Mouse (Mus musculus) spleen, postnatal 14 days (tissue): Measurements from ENCODE around the gene U2af1l4.

Experiments
- DNase-seq, 2 experiments: peaks; one replicate each; pipeline ENCODE4 v3.0.0; 2021 to 2022; ENCODE audit warnings: low spot score in 2 of 2

The U2af1l4 gene

DNA sequence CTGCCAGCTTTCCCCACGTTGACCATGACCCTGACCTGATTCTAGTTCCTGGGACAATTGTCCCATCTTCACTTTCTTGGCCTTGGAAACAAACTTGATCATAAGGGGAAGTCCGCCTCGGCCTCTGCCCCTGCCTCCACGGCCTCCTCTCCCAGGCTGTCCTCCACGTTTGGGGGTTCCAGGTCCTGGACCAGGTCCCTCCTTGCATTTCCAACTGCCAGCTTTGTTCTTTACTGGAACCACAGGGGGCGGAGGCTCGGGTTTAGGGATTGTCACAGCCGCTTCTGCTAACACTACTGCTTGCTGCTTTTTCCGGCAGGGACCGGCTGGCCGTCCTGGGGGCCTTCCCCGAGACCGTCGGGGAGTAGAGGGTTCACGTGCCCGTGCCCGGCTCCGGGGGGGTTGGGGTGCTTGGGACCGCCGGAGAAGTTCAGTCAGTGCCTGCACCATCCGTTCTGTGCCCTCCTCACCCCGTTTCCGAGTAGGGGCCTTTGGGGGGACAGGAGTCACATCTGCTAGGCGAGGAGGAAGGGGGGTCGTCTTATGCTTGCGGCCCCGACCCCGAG lies 23.4 kb downstream of the U2af1l4 start:
- DNase-seq: no peak

DNA sequence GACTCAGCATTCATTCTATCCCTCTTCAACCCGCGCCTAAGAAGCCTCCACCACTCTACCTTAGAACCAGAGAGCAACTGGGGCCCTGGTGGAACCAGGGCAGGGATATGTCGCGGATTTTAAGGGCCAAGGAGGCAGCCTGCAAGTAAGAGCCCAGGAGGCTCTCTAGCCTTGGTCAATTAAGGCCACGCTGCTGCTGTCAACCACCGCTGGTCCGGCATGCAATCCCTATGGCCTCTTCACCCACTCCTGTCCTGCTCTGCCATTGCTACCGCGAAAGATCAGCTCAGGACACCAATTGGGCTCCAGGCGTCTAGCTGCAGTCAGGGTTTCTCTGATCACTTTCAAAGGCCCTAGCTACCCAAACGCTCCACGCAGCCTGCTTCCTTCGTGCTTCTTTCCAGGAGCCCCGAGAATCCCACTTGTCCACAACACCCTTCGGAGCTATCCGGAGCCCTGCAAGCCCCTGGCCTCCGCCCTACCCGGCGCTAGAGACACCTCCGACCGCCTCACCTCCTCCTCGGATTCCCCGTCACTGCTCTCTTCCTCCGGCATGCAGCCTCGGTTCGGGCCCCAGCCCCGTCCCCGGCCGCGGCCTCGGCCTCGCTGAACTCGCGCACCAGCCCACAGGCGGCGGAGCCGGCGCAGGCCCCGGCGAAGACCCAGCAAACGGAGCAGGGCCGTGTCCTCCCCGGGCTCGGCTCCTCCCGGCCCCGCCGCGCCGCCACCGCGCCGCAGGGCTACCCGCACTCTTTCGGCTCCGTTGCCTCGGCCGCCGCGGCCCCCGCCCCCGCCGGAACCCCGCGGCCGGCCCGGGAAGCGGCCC lies 25.0 kb downstream of the U2af1l4 start:
- DNase-seq: peak; percentile 29 to 47

DNA sequence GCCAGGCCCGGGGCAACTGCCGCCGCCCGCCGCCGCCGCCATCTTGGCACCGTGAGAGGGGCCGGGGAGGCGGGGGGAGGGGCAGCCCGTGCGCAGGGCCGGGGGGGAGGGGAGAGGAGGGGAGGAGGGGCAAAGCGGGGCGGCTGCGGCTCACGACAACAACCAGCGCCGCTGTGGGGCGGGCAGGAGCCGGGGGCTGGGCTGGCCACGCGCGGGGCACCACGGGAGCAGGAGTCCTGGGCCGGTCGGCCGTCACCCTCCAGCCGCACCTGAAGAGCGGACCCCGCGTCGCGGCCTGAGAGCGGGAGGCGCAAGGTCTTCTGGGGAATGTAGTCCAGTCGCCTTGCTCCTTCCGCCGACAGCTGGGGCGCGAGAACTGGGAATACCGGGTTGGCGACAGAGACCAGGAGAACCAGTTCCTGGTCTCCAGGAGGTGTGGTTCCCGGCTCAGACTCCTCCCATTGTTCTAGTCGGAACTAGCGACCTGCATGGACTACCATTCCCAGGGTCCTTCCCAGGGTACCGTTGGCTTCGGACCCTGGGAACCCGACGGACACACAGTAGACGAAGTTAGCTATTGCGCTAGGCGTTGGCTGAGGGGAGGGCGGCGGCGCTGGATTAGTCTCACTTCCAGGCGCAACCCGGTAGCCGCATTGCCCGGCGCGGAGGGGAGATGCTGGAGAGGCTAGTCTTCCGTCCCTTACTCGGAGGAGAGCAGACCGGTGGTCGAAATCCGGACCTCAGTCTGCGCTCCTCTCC lies 25.8 kb downstream of the U2af1l4 start, which contains the start of gene Kmt2b:
Gene Kmt2b (minus strand): TSS at position 51 of the 759 bp plus-strand sequence.
- DNase-seq: peak; percentile 90 to 92

DNA sequence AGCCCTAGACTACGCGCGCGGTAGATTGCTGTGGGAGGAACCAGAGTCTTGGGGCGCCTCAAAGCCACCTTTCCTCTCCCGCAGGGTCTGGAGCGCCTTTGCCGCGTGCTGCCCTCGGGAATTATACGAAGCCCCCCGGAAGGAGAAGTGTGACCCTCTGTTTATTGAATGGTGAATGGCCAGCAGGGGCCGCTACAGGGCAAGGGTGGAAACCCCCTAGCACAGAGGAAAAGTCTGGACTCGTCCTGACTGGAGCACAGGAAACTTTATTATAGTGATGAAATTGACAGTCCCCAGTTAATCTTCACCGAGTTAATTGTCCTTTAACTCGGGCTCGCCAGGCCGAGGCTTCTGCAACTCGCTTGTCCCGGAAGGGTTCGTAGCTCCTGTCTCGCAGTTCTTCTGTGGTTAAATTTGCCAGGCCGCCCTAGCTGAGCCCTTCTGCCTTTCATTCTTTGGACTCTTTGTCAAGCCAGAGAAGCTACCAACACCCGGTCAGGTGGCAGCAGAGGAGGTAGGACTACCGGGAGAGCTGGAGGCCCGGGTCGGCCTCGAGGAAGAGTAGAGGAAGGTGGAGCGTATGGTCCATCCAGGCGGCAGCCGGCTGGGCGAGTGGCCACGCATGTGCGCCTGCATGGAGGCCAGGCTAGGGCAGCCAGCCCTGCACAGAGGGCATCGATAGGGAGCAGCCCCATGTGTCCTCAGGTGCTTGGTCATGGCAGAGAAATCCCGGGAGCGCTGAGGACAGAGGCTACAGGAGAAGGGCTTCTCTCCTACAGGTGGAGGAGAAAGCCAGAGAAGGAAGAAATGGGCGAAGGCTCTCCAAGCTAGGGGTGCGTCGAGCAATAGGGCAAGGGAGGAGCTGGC lies 26.6 kb downstream of the U2af1l4 start:
- peak; percentile 69 to 79 for DNase-seq

DNA sequence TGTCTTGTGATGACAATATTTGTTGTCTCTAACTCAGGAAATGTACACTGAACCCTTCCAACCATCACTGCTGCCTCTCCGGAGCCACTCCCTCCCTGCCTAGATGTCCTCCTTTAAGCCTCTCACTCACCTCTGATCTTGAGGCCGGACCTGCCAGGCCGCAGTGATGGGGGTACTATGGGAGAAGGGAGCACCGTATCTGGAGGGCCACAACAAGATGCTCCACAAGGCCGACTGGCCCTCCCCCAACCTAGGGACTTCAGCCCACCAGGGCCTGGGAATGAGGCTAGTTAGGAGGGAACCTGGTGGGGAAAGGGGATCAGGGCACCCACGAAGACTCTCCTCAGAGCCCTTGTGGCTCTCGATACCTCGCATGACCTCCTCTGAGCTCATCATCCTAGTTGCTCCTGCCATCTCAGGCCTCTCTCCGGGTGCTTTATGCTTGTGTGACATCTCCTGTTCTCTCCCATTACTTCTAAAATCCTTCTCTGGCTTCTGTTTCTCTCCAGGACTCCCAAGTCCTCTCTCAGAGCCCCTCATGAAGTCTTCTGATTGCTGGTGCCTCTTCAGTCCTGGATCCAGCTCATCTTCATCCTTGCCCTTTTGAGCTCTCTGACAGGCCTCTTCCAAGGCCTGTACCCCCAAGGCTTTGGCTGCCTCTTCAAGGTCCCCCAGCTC lies 28.0 kb downstream of the U2af1l4 start:
- DNase-seq: no peak

DNA sequence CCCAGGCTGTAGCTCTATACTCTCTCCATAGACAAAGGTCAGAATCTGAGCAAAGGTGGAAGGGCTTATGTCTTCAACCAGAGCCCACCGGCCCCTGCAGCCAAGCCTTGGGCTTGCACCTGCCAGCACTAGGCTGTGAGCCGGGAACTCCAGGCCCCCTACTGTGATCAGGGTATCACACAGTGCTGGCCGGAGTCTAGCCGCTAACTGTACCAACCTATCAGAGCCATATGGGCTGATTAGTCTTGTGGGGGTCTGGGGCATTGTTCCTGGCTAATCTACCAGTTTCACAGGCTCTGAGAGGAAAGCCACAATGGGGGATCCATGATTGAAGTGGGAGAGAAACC lies 28.5 kb downstream of the U2af1l4 start:
- no peak for DNase-seq

DNA sequence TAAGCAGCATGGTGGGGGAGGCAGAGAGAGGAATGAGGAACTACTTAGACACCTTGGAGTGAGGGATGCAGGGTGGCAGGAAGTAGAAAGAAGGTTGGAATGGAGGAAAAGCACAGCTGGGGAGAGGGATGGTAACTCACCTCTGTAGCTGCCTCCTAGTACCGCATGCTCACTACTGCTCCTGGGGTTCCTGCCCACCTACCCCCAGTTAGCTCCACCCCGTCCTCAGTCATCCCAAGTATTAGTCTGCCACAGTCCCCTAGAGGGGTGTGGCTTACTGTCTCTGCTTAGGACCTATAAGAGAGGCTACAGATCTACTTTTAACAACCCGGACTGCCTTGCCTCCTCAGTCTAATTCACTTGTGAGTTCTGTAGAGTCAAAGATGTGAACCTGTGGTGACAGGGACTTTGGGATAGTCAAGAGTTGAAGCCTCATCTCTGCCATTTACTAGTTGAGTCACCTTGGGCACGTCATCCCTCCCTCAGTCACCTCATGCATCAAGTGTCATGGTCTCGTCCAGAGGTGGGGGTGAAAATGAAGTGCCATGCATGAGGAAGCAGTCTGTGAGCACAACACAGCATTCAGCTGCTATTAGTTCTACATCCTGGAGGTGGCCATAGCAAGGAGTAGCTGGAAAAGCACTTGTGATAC lies 29.8 kb downstream of the U2af1l4 start:
- DNase-seq: no peak

DNA sequence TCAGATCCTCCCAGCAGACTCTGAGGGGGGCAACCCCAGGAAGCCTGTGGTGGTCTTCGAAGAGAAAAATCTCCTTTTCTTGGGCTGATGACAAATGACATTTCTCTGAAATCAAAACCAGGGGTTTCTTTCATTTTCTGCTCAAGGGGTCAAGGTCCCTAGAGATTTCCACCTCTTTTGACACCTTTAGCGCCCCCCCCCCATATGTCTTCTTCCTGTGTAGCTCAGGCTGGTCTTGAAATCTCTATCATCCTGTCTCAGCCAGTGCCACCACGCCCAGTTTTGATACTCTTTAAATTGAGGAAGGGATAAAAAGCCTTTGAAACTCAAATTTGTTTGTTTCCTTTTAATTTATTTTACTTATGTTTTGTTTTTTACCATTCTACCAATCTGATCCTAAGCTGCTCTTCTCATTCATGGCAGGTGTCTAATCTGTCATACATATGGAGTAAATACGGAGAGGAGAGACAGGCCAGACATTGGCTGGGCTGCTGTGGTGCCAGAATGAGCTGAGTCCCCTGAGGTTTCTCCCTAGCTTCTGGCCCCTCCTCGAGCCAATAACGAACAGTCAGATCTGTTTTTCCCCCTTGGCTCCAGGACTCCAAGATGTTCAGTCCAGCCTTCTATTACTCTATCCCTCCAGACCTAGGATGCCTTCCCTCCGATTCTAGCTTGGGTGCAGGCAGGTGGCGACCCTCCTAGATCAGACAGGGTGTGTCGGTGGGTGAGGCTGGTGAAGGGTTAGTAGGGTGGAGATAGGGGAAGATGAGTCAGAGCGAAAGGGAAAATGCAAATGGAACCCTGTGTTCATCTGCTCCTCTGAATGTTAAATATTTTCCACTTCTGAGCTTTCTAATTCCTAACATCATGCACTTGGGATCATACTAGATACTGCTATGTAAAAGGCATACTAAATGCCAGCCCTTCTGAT lies 30.7 kb downstream of the U2af1l4 start:
- DNase-seq: no peak

DNA sequence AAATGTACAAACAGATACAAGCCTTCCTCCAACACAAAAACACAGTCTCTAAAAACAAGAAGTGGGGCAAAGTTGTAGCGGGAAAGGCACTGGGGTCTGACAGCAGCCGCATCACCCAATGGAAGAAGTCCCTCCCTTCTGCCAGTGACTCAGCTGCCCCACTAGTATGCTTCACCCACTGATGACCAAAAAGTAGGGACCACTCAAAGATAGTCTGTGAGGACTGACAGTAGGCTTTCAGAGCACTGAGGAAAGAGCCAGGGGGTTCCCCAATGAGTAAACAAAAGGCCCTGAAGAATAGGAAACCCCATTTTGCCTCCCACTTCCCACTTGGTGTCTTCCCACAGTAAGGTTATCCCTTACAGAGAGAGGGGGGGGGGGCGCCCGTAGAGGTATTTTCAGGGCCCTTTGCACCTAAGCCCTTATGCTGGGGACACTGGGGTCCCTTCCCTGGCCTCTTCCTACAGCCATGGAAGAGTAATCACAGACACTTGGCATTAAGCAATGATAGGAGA lies 31.5 kb downstream of the U2af1l4 start:
- DNase-seq: no peak

DNA sequence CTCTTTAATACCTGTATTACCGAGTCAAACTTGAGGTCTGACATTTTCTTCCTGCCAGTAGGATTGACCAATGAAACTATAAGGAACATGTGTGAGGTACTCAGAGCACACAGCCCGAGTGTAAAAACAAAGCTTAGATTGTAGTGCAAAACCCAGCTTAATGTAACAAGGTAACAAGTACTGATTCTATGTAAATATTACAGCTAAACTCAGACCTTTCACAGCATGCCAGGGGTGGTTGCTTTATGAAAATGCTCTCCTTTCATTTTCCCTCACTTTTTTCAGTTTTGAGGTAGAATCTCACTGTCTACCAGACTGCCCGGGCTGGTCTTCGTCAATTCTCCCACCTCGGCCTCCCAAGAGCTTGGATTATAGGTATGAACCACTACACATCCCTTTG lies 33.0 kb downstream of the U2af1l4 start:
- DNase-seq: no peak

DNA sequence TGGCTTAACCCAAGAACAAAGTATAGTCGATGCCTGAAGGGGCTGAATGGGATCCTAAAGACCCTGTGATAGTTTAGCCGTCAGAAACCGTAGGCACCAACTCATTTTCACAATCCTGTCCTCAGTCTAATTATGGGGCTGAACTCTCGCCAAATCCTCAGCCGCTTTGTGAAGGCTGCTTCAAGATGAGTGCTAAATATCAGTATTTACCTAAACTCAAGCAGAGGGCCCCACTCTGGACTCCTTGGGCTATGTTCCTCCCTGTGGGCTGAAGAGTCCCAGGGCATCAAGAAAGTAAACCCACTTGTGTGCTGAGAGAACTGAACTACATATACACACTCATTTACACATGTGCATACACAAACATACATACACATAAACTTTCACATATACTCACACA lies 33.7 kb downstream of the U2af1l4 start:
- no peak for DNase-seq

DNA sequence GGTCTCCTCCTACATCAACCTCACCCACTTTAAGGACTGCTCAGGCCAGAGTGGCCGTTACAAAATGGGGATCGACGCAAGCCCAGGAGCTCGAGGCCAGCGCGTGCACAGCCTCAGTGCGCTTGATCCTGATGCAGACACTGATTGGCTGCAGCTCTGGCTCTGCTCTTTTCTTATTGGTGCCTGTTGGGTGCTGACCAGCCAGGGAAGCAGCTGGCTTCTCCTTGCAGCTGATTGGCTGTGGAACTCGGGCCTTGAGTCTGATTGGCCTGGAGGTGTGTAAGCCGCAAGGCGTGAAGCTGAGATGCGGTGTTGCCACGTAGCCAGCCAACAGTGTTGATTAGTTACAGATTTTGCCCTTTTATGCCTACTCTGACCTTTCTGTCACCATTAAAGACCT lies 35.7 kb downstream of the U2af1l4 start, which contains the start of gene Zbtb32:
Gene Zbtb32 (minus strand): TSS at position 124 of the 400 bp plus-strand sequence.
- no peak for DNase-seq

DNA sequence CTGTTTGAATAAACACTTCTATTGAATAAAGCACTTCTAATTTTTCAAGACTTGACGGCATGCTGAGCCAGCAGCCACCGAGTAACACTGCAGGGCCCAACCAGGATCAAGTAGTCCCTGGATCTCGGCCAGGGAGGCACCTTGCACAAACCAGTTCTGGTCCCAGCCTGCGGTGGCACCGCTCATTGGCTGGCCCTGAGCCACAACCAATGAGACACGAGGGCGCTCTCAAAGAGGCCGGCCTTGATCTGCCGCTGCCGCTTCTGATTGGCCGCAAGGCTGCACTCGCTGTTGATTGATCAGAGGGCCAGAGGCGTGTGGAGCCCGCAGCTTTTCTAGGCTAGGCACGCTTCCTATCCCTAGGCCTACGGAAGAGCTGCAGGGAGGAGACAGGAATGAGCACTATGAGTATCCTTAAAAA lies 36.8 kb downstream of the U2af1l4 start:
- peak; percentile 61 to 67 for DNase-seq

DNA sequence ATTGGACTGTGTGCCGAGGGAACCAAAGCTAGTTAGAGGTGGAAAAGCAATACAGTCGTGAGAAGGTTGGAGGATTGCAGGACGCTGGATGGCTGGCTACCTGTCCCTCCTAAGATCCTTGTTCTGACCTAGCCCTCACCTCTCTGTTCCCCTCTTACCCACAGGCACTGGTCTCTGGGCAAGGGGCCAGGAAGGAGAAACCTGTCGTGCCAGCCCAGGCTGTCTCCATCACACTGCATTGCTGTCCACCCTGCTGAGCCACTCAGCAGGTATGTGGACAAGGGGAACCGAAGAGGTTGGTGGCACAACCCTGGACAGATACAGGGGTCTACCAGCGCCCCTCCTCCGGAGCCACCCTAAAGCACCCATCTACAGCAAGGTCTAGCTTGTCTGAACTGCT lies 37.5 kb downstream of the U2af1l4 start:
- no peak for DNase-seq

DNA sequence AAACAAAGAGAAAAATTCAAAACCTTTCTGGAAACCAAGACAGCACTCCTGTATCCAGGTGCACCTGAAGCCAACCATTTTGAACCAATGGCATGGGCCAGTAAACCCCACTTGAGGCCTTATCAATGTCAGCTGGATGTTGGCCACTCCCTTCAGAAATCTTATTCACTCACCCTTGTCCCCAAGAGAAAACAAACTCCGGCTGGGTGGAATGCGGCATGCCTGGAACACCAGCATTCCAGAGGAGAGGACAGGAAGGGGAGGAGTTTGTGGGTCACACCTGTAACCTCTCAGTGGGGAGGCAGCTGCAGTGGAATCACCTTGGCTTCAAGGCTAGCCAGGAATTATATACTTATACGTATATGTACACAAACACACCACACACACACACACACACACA lies 39.5 kb downstream of the U2af1l4 start:
- DNase-seq: no peak

DNA sequence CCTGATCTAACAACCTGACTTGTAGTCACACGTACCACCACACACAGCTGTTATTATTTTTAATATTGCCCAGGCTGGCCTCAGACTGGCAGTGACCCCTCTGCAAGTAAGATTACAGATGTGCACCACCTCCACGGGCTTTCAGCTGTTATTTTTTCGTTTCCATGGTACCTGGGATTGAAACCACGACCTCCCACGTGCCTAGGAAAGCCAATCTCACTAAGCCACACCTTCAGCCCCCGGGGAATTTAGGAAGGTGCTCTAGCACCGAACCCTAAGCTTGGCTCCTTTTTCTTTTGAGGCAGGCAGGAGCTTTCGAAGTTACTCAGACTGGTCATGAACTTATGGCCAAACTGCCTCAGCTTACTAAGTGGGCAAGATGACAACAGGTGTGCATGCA lies 41.3 kb downstream of the U2af1l4 start:
- no peak for DNase-seq

DNA sequence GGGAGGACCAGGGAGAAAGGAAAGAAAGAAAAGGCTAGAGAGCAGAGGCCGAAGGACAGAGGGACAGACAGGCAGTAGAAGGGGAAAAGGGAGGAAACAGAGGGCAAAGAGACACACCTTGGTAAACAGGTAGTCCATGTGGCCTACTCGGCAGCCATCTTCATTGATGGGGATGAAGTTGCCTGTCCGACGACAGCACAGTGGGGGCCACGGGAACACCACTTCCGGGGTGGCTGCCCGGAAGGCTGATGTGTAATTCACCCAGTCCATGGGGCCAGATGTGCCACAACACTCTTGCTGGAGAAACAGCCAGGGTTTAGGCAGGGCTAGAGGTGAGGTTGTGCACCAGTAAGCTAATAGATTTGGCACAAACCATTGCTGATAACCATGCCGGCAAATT lies 41.8 kb downstream of the U2af1l4 start:
- no peak for DNase-seq

DNA sequence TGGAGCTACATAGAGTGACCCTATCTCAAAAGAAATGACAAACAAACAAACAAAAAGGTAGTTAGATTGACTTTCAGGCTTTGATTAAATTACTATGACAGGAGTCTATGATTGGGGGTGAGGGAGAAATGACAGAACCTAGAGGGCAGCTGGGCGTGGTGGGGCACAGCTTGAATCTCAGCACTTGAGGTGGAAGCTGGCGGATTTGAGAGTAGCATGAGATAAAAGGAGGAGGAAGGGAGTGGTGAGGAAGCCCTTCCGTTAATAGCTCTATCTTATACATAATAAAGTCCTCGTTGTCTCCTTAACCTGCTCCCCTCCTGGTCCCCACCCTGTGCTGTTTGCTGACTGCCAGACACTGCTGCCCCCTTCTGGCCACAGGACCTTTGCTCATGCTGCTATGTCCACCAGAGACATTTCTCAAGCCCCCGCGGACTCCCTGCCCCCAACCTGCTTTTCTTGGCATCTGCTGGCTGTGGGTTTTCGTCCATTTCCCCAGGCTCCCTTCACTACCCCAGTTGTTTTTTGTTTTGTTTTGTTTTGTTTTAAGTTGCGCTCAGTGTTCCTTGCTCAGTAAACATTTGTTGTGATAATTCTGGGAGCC lies 44.7 kb downstream of the U2af1l4 start:
- DNase-seq: peak; percentile 32 to 65

DNA sequence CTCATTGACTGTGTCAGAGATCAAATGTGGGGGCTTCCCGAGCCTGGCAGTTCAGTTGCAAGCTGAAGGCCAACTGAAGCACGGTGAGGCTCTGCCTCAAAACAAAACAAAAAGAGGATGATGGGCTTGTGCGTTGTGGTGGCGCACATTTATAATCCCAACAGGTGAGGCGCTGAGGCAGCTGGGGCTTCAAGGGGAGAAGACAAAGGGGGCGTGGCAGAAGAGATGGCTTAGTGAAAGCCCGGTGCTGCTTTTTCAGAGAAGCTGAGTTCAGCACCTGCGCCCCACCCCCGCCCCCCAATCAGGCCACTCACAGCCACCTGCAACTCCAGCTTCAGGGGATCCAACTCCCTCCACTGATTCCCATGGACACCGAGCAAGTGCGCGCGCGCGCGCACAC lies 45.4 kb downstream of the U2af1l4 start:
- DNase-seq: no peak
